ENCODE assay signal across 16 mouse cellular contexts in the genomic region with DNA sequence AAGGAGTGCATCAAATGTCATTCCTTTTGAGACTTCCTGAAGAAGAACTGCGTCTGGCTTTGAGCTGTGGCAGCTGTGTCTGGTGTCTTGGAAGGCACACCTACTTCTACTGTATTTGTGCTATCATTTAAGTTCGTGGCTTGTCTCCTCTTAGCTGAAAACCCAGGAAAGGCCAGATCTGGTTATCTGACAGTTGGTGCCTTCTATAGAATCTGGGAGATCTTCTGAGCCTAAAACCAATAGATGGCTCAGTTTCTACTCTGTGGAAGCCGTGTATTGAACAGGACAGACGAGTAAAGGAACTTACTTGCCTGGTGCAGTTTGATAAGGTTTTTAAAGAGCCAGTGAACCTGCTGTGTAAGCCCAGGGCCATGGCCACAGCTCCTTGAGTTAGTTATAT.
"Had no signal": no experiment of that assay in that cellular context is flagged by ENCODE, and none has a peak within 500 bp of the region (broad histone marks: within the 10 kb centered on the region; RNA-seq: fewer than 3 reads in every experiment).

No protein-coding gene starts in this region.

- H3K9ac ChIP-seq: midbrain, embryonic 15.5 days; neural tube, embryonic 12.5 days had no signal

- H3K27ac ChIP-seq: kidney, postnatal 0 days; limb, embryonic 10.5 days; midbrain, embryonic 15.5 days; neural tube, embryonic 12.5 days had no signal

- H3K36me3 ChIP-seq: midbrain, embryonic 15.5 days had no signal

- H3K4me3 ChIP-seq: limb, embryonic 10.5 days; midbrain, embryonic 15.5 days; neural tube, embryonic 12.5 days had no signal

- H3K27me3 ChIP-seq: midbrain, embryonic 15.5 days; neural tube, embryonic 12.5 days had no signal

- ATAC-seq: intestine, embryonic 16.5 days; lung, postnatal 0 days; midbrain, embryonic 15.5 days had no signal

- H3K9me3 ChIP-seq: limb, embryonic 10.5 days; midbrain, embryonic 15.5 days; neural tube, embryonic 12.5 days had no signal

- DNase-seq: kidney, adult 2 months; kidney, postnatal 36 days; lung, adult 2 months; lung, postnatal 36 days; retina, postnatal 1 day; right cerebral cortex, postnatal 4 days; spleen, adult 18-20 months; thymus, adult 18-20 months; thymus, postnatal 36 days had no signal

- H3K4me2 ChIP-seq: midbrain, embryonic 11.5 days; midbrain, embryonic 15.5 days; neural tube, embryonic 12.5 days had no signal
